Mouse (Mus musculus): ENCODE measurements around the gene Nrbp1. TPM values are rescaled to one million over a fixed set of nuclear protein-coding genes. Genes with fewer than 3 reads are reported as not detected.

Gene Nrbp1
- total and polyA plus RNA-seq, 2 experiments from 2014 or later = 104 to 120 TPM

GRCm38 (mm10) chr5:31297981-31298380 lies 57.3 kb downstream of the Nrbp1 start:
- Histone ChIP-seq H3K9me3 (replicated peaks; ENCODE audit: control insufficient read depth, low read length) (no peaks in the 10 kb centered on the region), H3K36me3 (replicated peaks; ENCODE audit: control insufficient read depth, insufficient read depth, low read length) (no peaks in the 10 kb centered on the region), H3K27me3 (ENCODE audit: control insufficient read depth, insufficient read depth, low read length) (no peaks in the 10 kb centered on the region), H3K27ac (ENCODE audit: low read depth) (no peak overlapping the region), H3K4me3 (ENCODE audit: low read depth, low read length) (no peak overlapping the region), H3K4me1 (ENCODE audit: control insufficient read depth, insufficient read depth) (no peaks in the 10 kb centered on the region), H3K4me2 (ENCODE audit: low read depth, low read length) (no peak overlapping the region), H3K9ac (replicated peaks; ENCODE audit: low read depth, low read length) (no peak overlapping the region)
- 70% methylated on average over 3 of the region's 3 CpGs for WGBS
- ATAC-seq (ENCODE audit: insufficient read depth, low read depth) (no peak), DNase-seq (ENCODE audit: low spot score) (no peak)
- TF ChIP-seq CTCF (IDR thresholded peaks at IDR 0.05; ENCODE audit: low read depth) (no peak), EP300 (IDR thresholded peaks at IDR 0.05; ENCODE audit: low read depth) (no peak)

- H3K4me3 ChIP-seq (ENCODE audit: low read depth, low read length) = no peak overlapping the region
- H3K27ac ChIP-seq (ENCODE audit: low read depth) = no peak overlapping the region
- ATAC-seq (ENCODE audit: insufficient read depth, low read depth) (no peak), DNase-seq (ENCODE audit: low spot score) (no peak)
- no peaks in the 10 kb centered on the region for H3K36me3 ChIP-seq (replicated peaks; ENCODE audit: control insufficient read depth, insufficient read depth, low read length)
- H3K4me2 ChIP-seq (ENCODE audit: low read depth, low read length) = no peak overlapping the region
- no peaks in the 10 kb centered on the region for H3K27me3 ChIP-seq (ENCODE audit: control insufficient read depth, insufficient read depth, low read length)
- H3K9ac ChIP-seq (replicated peaks; ENCODE audit: low read depth, low read length) = no peak overlapping the region
- WGBS = 51% methylated on average over 2 of the region's 2 CpGs
- H3K4me1 ChIP-seq (ENCODE audit: control insufficient read depth, insufficient read depth) = no peaks in the 10 kb centered on the region
- TF ChIP-seq EP300 (IDR thresholded peaks at IDR 0.05; ENCODE audit: low read depth) (no peak), CTCF (IDR thresholded peaks at IDR 0.05; ENCODE audit: low read depth) (no peak)
- H3K9me3 ChIP-seq (replicated peaks; ENCODE audit: control insufficient read depth, low read length) = no peaks in the 10 kb centered on the region
Measured at GRCm38 (mm10) chr5:31298486-31298885, 57.8 kb downstream of the Nrbp1 start.

Other genes with a start within 250 kb of the Nrbp1 start
- gene Atraid, start 192.6 kb upstream of the Nrbp1 start, total RNA-seq (2014; rRNA removed; ENCODE audit: low replicate concordance) = 141 and 177 TPM in 2 replicates
- 166 and 176 TPM in 2 replicates for gene Atraid, start 192.6 kb upstream of the Nrbp1 start, polyA plus RNA-seq (2015; fragmentation: Nextera tagmentation; extraction: Ambion mirVana)
- gene Slc5a6, start 191.9 kb upstream of the Nrbp1 start, total RNA-seq (2014; rRNA removed; ENCODE audit: low replicate concordance) = 7.1 and 7.7 TPM in 2 replicates
- 5.2 and 5.5 TPM in 2 replicates for gene Slc5a6, start 191.9 kb upstream of the Nrbp1 start, polyA plus RNA-seq (2015; fragmentation: Nextera tagmentation; extraction: Ambion mirVana)
- gene Cad, start 186.1 kb upstream of the Nrbp1 start, total RNA-seq (2014; rRNA removed; ENCODE audit: low replicate concordance) = 24.6 and 74.6 TPM in 2 replicates
- 5.4 and 5.7 TPM in 2 replicates for gene Cad, start 186.1 kb upstream of the Nrbp1 start, polyA plus RNA-seq (2015; fragmentation: Nextera tagmentation; extraction: Ambion mirVana)
- gene Dnajc5g, start 134.6 kb upstream of the Nrbp1 start, total RNA-seq (2014; rRNA removed; ENCODE audit: low replicate concordance) = not detected in 2 replicates
- not detected in 2 replicates for gene Dnajc5g, start 134.6 kb upstream of the Nrbp1 start, polyA plus RNA-seq (2015; fragmentation: Nextera tagmentation; extraction: Ambion mirVana)
- not detected in 2 replicates for gene Slc30a3, start 132.6 kb upstream of the Nrbp1 start, total RNA-seq (2014; rRNA removed; ENCODE audit: low replicate concordance)
- gene Slc30a3, start 132.6 kb upstream of the Nrbp1 start, polyA plus RNA-seq (2015; fragmentation: Nextera tagmentation; extraction: Ambion mirVana) = 0.08 and 0.18 TPM in 2 replicates
- gene Trim54, start 124.2 kb upstream of the Nrbp1 start, total RNA-seq (2014; rRNA removed; ENCODE audit: low replicate concordance) = 4.2 and 8.8 TPM in 2 replicates
- 16.4 and 16.5 TPM in 2 replicates for gene Trim54, start 124.2 kb upstream of the Nrbp1 start, polyA plus RNA-seq (2015; fragmentation: Nextera tagmentation; extraction: Ambion mirVana)
- not detected in 2 replicates for gene Ucn, start 102.0 kb upstream of the Nrbp1 start, total RNA-seq (2014; rRNA removed; ENCODE audit: low replicate concordance)
- not detected in 2 replicates for gene Ucn, start 102.0 kb upstream of the Nrbp1 start, polyA plus RNA-seq (2015; fragmentation: Nextera tagmentation; extraction: Ambion mirVana)
- 157 and 202 TPM in 2 replicates for gene Mpv17, start 86.6 kb upstream of the Nrbp1 start, total RNA-seq (2014; rRNA removed; ENCODE audit: low replicate concordance)
- 80.1 and 83.0 TPM in 2 replicates for gene Mpv17, start 86.6 kb upstream of the Nrbp1 start, polyA plus RNA-seq (2015; fragmentation: Nextera tagmentation; extraction: Ambion mirVana)
- gene Gm29609, start 61.0 kb upstream of the Nrbp1 start, total RNA-seq (2014; rRNA removed; ENCODE audit: low replicate concordance) = 6.6 and 9.9 TPM in 2 replicates
- 0.80 and 1.1 TPM in 2 replicates for gene Gm29609, start 61.0 kb upstream of the Nrbp1 start, polyA plus RNA-seq (2015; fragmentation: Nextera tagmentation; extraction: Ambion mirVana)
- 15.7 and 42.7 TPM in 2 replicates for gene Gtf3c2, start 60.7 kb upstream of the Nrbp1 start, total RNA-seq (2014; rRNA removed; ENCODE audit: low replicate concordance)
- 18.3 and 20.5 TPM in 2 replicates for gene Gtf3c2, start 60.7 kb upstream of the Nrbp1 start, polyA plus RNA-seq (2015; fragmentation: Nextera tagmentation; extraction: Ambion mirVana)
- 120 and 139 TPM in 2 replicates for gene Snx17, start 47.6 kb upstream of the Nrbp1 start, total RNA-seq (2014; rRNA removed; ENCODE audit: low replicate concordance)
- 97.9 and 112 TPM in 2 replicates for gene Snx17, start 47.6 kb upstream of the Nrbp1 start, polyA plus RNA-seq (2015; fragmentation: Nextera tagmentation; extraction: Ambion mirVana)
- 27.1 and 36.7 TPM in 2 replicates for gene Eif2b4, start 47.4 kb upstream of the Nrbp1 start, total RNA-seq (2014; rRNA removed; ENCODE audit: low replicate concordance)
- 60.2 and 60.7 TPM in 2 replicates for gene Eif2b4, start 47.4 kb upstream of the Nrbp1 start, polyA plus RNA-seq (2015; fragmentation: Nextera tagmentation; extraction: Ambion mirVana)
- gene Zfp513, start 38.6 kb upstream of the Nrbp1 start, total RNA-seq (2014; rRNA removed; ENCODE audit: low replicate concordance) = 2.9 and 30.7 TPM in 2 replicates
- 2.9 and 3.4 TPM in 2 replicates for gene Zfp513, start 38.6 kb upstream of the Nrbp1 start, polyA plus RNA-seq (2015; fragmentation: Nextera tagmentation; extraction: Ambion mirVana)
- gene Ppm1g, start 20.2 kb upstream of the Nrbp1 start, total RNA-seq (2014; rRNA removed; ENCODE audit: low replicate concordance) = 48.7 and 51.7 TPM in 2 replicates
- 61.0 and 68.0 TPM in 2 replicates for gene Ppm1g, start 20.2 kb upstream of the Nrbp1 start, polyA plus RNA-seq (2015; fragmentation: Nextera tagmentation; extraction: Ambion mirVana)
- not detected in 2 replicates for gene Gm9970, start 368 bp downstream of the Nrbp1 start, total RNA-seq (2014; rRNA removed; ENCODE audit: low replicate concordance)
- 0.70 and 1.1 TPM in 2 replicates for gene Gm9970, start 368 bp downstream of the Nrbp1 start, polyA plus RNA-seq (2015; fragmentation: Nextera tagmentation; extraction: Ambion mirVana)
- 2.0 and 2.6 TPM in 2 replicates for gene Krtcap3, start 10.8 kb downstream of the Nrbp1 start, total RNA-seq (2014; rRNA removed; ENCODE audit: low replicate concordance)
- gene Krtcap3, start 10.8 kb downstream of the Nrbp1 start, polyA plus RNA-seq (2015; fragmentation: Nextera tagmentation; extraction: Ambion mirVana) = 1.7 and 2.7 TPM in 2 replicates
- 30.3 and 40.9 TPM in 2 replicates for gene Ift172, start 50.3 kb downstream of the Nrbp1 start, total RNA-seq (2014; rRNA removed; ENCODE audit: low replicate concordance)
- 14.6 and 16.5 TPM in 2 replicates for gene Ift172, start 50.3 kb downstream of the Nrbp1 start, polyA plus RNA-seq (2015; fragmentation: Nextera tagmentation; extraction: Ambion mirVana)
- 21.2 and 27.4 TPM in 2 replicates for gene Fndc4, start 55.2 kb downstream of the Nrbp1 start, total RNA-seq (2014; rRNA removed; ENCODE audit: low replicate concordance)
- gene Fndc4, start 55.2 kb downstream of the Nrbp1 start, polyA plus RNA-seq (2015; fragmentation: Nextera tagmentation; extraction: Ambion mirVana) = 5.4 and 6.2 TPM in 2 replicates
- gene Gckr, start 56.6 kb downstream of the Nrbp1 start, total RNA-seq (2014; rRNA removed; ENCODE audit: low replicate concordance) = 0.12 TPM in 1 of 2 replicates, not detected in the other
- gene Gckr, start 56.6 kb downstream of the Nrbp1 start, polyA plus RNA-seq (2015; fragmentation: Nextera tagmentation; extraction: Ambion mirVana) = 0.04 TPM in 1 of 2 replicates, not detected in the other
- 19.4 and 19.8 TPM in 2 replicates for gene Zfp512, start 211.6 kb downstream of the Nrbp1 start, total RNA-seq (2014; rRNA removed; ENCODE audit: low replicate concordance)
- 21.4 and 22.1 TPM in 2 replicates for gene Zfp512, start 211.6 kb downstream of the Nrbp1 start, polyA plus RNA-seq (2015; fragmentation: Nextera tagmentation; extraction: Ambion mirVana)
- gene 4930548H24Rik, start 244.9 kb downstream of the Nrbp1 start, total RNA-seq (2014; rRNA removed; ENCODE audit: low replicate concordance) = 0.04 TPM in 1 of 2 replicates, not detected in the other
- not detected in 2 replicates for gene 4930548H24Rik, start 244.9 kb downstream of the Nrbp1 start, polyA plus RNA-seq (2015; fragmentation: Nextera tagmentation; extraction: Ambion mirVana)

Data from heart, postnatal 0 days (tissue).